Mouse (Mus musculus) ES-E14 (cell line): ENCODE data around the gene Yars. TPM values are rescaled to one million over a fixed set of nuclear protein-coding genes. Genes with fewer than 3 reads are reported as not detected.

Experiments
- DNase-seq: peaks from one replicate; pipeline ENCODE4 v3.0.0-alpha.2; 2013; ENCODE audit warnings: low read depth, low spot score
- H3K27ac ChIP-seq: 2 replicates; pipeline ENCODE4 v1.5.1; 2012; ENCODE audit warnings: low read depth, mild to moderate bottlenecking, low read length, moderate library complexity, mixed read lengths; ENCODE audit not compliant: poor library complexity, insufficient read depth, severe bottlenecking
- H3K36me3 ChIP-seq: 2 replicates; pipeline ENCODE4 v1.6.1; 2012; ENCODE audit warnings: mild to moderate bottlenecking, low read length, moderate library complexity, mixed read lengths; ENCODE audit not compliant: control insufficient read depth, poor library complexity, insufficient read depth, severe bottlenecking
- H3K4me1 ChIP-seq, 2 experiments: fragments of 150-350 bp in 1 of 2; sonication (generic) in 1 of 2; 2 replicates each; pipeline ENCODE4 v1.6.1; 2012; ENCODE audit warnings: low read length in 2 of 2, mild to moderate bottlenecking in 1 of 2, mixed read lengths in 1 of 2; ENCODE audit not compliant: control insufficient read depth in 2 of 2, insufficient read depth in 2 of 2, poor library complexity in 1 of 2
- H3K4me3 ChIP-seq, 2 experiments: fragments of 150-350 bp in 1 of 2; sonication (generic) in 1 of 2; 2 replicates each; pipeline ENCODE4 v1.5.1; 2012; ENCODE audit warnings: low read length in 2 of 2, low read depth in 1 of 2, mild to moderate bottlenecking in 1 of 2, mixed read lengths in 1 of 2; ENCODE audit not compliant: insufficient read depth in 1 of 2, poor library complexity in 1 of 2, severe bottlenecking in 1 of 2
- H3K9ac ChIP-seq: 2 replicates; pipeline ENCODE4 v1.6.1; 2012; ENCODE audit warnings: low read depth, mild to moderate bottlenecking, low read length, mixed read lengths; ENCODE audit not compliant: poor library complexity, insufficient read depth, severe bottlenecking
- H3K9me3 ChIP-seq: fragments of 150-350 bp; sonication (generic); 2 replicates; pipeline ENCODE4 v1.6.1; 2012; ENCODE audit warnings: low read depth, mild to moderate bottlenecking, low read length; ENCODE audit not compliant: control insufficient read depth, insufficient read depth
- CHD2 ChIP-seq: IDR thresholded peaks from 2 replicates; pipeline ENCODE4 v1.6.1; 2014; ENCODE audit warnings: mild to moderate bottlenecking, low read depth, low read length, inconsistent platforms
- HCFC1 ChIP-seq: IDR thresholded peaks from 2 replicates; pipeline ENCODE4 v1.6.1; 2012; ENCODE audit warnings: low read length, inconsistent platforms, borderline replicate concordance; ENCODE audit not compliant: insufficient read depth
- MAFK ChIP-seq: IDR thresholded peaks from 2 replicates; pipeline ENCODE4 v1.6.1; 2014; ENCODE audit warnings: mild to moderate bottlenecking, low read depth, low read length, inconsistent platforms; ENCODE audit not compliant: insufficient read depth
- ZC3H11A ChIP-seq: IDR thresholded peaks from 2 replicates; pipeline ENCODE4 v1.6.1; 2012; ENCODE audit warnings: low read depth, mild to moderate bottlenecking, inconsistent platforms, low read length, borderline replicate concordance
- ZNF384 ChIP-seq: IDR thresholded peaks from 2 replicates; pipeline ENCODE4 v1.6.1; 2012; ENCODE audit warnings: low read depth, low read length, inconsistent platforms
- in situ Hi-C, 2 experiments: fragments of 600-800 bp; cut with MboI; formaldehyde crosslinking; loops; one replicate each; pipeline ENCODE4 v1.15.1; 2025; ENCODE audit warnings: low sequenced_read_pairs in 2 of 2, inconsistent platforms in 1 of 2; ENCODE audit not compliant: unreplicated experiment in 2 of 2
- total RNA-seq: library from RNA; depleted of rRNA; stranded (reverse); fragments of 300-350 nt; gene quantifications from 2 replicates; pipeline ENCODE4 v1.2.3, GENCODE M21; 2012; rRNA removed

Gene Yars
- total RNA-seq, 1 experiment: 125 TPM

DNA sequence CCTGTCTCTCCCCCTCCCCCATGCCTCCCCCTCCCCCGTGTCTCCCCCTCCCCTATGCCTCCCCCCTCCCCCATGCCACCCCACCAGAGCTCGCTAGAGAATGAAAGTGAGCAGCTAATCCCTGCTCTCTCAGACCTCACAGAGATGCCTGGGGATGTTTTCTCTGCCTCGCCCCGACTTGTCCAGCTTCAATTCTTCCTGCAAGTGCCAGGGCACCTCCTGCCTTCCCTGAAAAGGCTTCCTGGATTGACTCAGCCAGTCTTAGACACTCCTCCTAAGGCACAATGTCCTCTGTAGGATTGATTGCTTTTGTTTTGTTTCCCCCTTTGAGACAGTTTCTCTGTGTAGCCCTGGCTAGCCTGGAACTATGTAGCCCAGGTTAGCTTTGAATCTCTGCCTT lies 71.6 kb downstream of the Yars start, which contains the start of gene C77080:
C77080 (minus strand) TSS at position 209 of the 400 bp plus-strand sequence.
- TF ChIP-seq MAFK: no peak
- in situ Hi-C loops: no loop called here
- Histone ChIP-seq H3K4me3 (peak within 1 kb of the TSS; percentile 20 to 39; a peak in 3 of 4 replicates), H3K9ac (peak within 1 kb of the TSS; percentile 4; the same call in 1 of the 2 replicates), H3K27ac (peak within 1 kb of the TSS; percentile 63), H3K9me3 (no peaks in the 10 kb centered on the region), H3K4me1 (peaks cover 6 to 33% of the 10 kb centered on the region in 2 experiments; a peak in 2 of 4 replicates), H3K36me3 (no peaks in the 10 kb centered on the region)
- no peak for DNase-seq

DNA sequence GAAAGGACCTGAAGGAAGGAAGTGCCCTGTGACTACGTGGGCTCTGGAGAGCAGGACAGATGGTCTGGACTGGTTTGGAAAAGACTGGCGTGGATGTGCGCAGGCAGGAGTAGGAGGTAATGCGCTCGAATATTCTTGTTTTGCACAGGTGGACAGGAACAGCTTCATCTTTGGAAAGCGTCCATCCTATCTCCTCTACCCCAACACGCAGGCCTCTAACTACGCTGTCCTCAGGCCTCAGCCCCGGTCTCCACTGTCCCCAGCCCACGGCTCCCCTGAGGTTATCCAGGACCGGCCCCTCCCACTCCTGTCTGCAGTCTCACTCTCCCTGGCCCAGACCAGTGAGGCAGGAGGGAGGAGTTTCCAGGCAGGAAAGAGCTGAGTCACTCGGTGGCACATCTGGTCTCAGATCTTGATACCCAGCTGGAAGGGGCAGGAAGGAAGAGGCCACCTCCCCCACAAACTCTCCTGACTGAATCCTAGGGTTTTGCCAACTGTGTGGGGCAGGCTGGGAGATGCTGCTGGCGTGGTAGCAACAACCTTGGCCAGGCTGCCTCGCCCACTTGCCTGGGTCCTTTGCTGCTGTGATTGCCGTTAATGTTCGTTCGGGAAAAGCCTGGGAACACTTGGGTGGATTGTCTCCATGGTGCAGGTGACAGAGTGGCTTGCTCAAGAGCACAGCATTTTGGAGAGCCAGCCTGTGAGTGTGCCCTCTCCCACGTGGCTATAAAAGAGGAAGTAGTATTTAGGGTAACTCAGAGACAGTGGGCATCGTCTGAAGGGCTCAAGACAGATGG lies 73.9 kb downstream of the Yars start:
- H3K27ac ChIP-seq: peak overlapping the region; percentile 46; the same call in 1 of the 2 replicates
- DNase-seq: no peak
- H3K36me3 ChIP-seq: no peaks in the 10 kb centered on the region
- in situ Hi-C loops: no loop called here
- peak overlapping the region; percentile 18 to 19; a peak in 3 of 4 replicates for H3K4me3 ChIP-seq
- H3K9ac ChIP-seq: peak overlapping the region; percentile 36; the same call in 1 of the 2 replicates
- H3K4me1 ChIP-seq: peaks cover 8 to 29% of the 10 kb centered on the region in 2 experiments; a peak in 2 of 4 replicates
- no peaks in the 10 kb centered on the region for H3K9me3 ChIP-seq
- TF ChIP-seq ZNF384 (no peak), MAFK (peak; percentile 95), CHD2 (no peak), ZC3H11A (no peak), HCFC1 (no peak)

DNA sequence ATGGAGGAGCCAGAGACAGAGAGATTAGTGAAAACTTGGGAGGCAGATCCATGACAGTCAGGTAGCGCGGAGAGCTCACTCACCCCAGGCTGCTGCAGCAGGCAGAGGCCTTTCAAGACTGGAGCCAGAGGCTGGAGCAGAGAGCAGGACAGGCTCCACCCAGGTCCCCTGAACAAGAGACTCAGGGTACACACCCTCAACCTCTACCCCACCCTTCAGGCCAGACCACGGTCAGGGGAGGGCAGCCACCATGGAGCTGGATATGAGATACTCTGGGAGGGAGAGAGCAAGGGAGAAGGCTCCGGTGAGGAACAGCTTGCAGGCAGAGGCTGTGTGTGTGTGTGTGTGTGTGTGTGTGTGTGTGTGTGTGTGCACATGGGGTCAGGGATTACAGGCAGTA lies 76.6 kb downstream of the Yars start:
- no peak for DNase-seq
- peaks cover 6 to 21% of the 10 kb centered on the region in 2 experiments; a peak in 2 of 4 replicates for H3K4me1 ChIP-seq
- H3K4me3 ChIP-seq: no peak overlapping the region
- no peak overlapping the region for H3K27ac ChIP-seq
- H3K36me3 ChIP-seq: no peaks in the 10 kb centered on the region
- H3K9me3 ChIP-seq: no peaks in the 10 kb centered on the region
- TF ChIP-seq ZC3H11A (no peak), CHD2 (no peak)
- in situ Hi-C loops: no loop called here
- no peak overlapping the region for H3K9ac ChIP-seq

DNA sequence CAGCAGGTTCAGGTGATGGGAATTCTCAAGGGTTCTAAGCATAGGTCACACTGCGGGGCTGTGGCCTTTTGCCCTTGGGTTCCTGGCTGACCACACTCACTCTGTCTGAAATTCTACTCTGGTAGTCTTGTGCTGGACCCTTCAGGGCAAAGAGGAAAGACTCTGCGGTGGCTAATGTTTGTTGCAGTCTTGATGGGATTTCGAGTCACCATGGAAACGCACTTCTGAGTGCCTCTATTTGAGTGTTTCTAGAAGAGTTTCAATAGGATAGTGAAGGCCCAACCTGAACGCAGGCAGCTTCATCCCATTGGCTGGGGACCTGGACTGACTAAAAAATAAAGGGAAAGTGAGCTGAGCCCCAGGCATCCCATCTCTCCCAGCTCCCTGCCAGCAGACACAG lies 77.3 kb downstream of the Yars start:
- H3K9me3 ChIP-seq: no peaks in the 10 kb centered on the region
- H3K27ac ChIP-seq: no peak overlapping the region
- no peaks in the 10 kb centered on the region for H3K36me3 ChIP-seq
- no peak for DNase-seq
- no peak overlapping the region for H3K9ac ChIP-seq
- in situ Hi-C loops: no loop called here
- peaks cover 6 to 22% of the 10 kb centered on the region in 2 experiments; a peak in 2 of 4 replicates for H3K4me1 ChIP-seq
- H3K4me3 ChIP-seq: no peak overlapping the region
- TF ChIP-seq ZNF384 (no peak), ZC3H11A (no peak), CHD2 (no peak), MAFK (no peak), HCFC1 (no peak)

DNA sequence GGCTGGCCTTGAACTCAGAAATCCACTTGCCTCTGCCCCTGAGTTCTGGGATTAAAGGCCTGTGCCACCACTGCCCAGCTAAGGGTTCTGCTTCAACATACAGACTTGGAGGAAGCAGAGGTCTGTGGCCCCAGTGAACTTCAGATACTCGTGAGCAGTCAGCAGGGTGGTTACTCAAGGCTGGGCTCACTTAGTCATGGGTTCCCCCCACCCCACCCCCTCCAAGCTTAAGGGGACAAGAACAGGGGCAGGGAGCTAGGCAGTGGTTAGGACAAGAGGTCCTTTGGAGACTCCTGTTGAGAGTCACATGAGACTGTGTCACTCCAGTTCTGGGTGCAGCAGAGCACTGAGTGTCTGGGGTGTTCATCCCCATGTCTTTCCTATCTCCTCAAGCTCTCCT lies 79.1 kb downstream of the Yars start:
- DNase-seq: no peak
- peaks cover 2 to 22% of the 10 kb centered on the region in 2 experiments; a peak in 2 of 4 replicates for H3K4me1 ChIP-seq
- H3K9ac ChIP-seq: no peak overlapping the region
- no peak for TF ChIP-seq HCFC1
- H3K27ac ChIP-seq: no peak overlapping the region
- no peaks in the 10 kb centered on the region for H3K36me3 ChIP-seq
- no peaks in the 10 kb centered on the region for H3K9me3 ChIP-seq
- in situ Hi-C loops: no loop called here
- H3K4me3 ChIP-seq: no peak overlapping the region

Other genes with a start within 250 kb of the Yars start
- 16.0 and 21.2 TPM in 2 replicates for gene Azin2, start 227.3 kb upstream of the Yars start, total RNA-seq
- gene Ak2, start 197.8 kb upstream of the Yars start, total RNA-seq: 148 and 177 TPM in 2 replicates
- gene Rnf19b, start 131.5 kb upstream of the Yars start, total RNA-seq: 47.1 and 66.7 TPM in 2 replicates
- 10.0 and 18.8 TPM in 2 replicates for gene Tmem54, start 84.2 kb upstream of the Yars start, total RNA-seq
- gene Hpca, start 67.7 kb upstream of the Yars start, total RNA-seq: 4.4 and 6.1 TPM in 2 replicates
- gene Fndc5, start 52.8 kb upstream of the Yars start, total RNA-seq: 1.2 and 1.5 TPM in 2 replicates
- gene S100pbp, start within 50 bp of the Yars start, total RNA-seq: 25.5 and 25.7 TPM in 2 replicates
- gene C77080, start 71.6 kb downstream of the Yars start, total RNA-seq: 14.4 and 22.5 TPM in 2 replicates
- gene Sync, start 97.9 kb downstream of the Yars start, total RNA-seq: 2.0 and 2.1 TPM in 2 replicates
- gene Rbbp4, start 145.6 kb downstream of the Yars start, total RNA-seq: 59.7 and 81.2 TPM in 2 replicates
- 41.4 and 59.9 TPM in 2 replicates for gene Zbtb8os, start 145.9 kb downstream of the Yars start, total RNA-seq
- gene Zbtb8a, start 188.4 kb downstream of the Yars start, total RNA-seq: 25.3 and 32.5 TPM in 2 replicates